In genomic region chrX:99657790-99658451, GRCm38 (mm10) we compare ENCODE assay signal across 8 mouse cellular contexts.
DNase-seq lines count a peak whose midpoint lies in the region; ATAC-seq and TF ChIP-seq lines count a peak whose summit lies in the region.

No protein-coding gene starts in this region.

- no peaks in the 10 kb centered on the region for H3K36me3 ChIP-seq in liver, embryonic 12.5 days
- no peaks in the 10 kb centered on the region for H3K36me3 ChIP-seq in liver, adult 2 months (ENCODE audit: control insufficient read depth, insufficient read depth, low read length)
- no peaks in the 10 kb centered on the region for H3K36me3 ChIP-seq in neural tube, embryonic 13.5 days
- H3K36me3 ChIP-seq in testis, adult 2 months (ENCODE audit: control insufficient read depth, insufficient read depth, low read length) = no peaks in the 10 kb centered on the region

- ATAC-seq in liver, embryonic 12.5 days = no peak
- peak; percentile 83 for ATAC-seq in neural tube, embryonic 13.5 days (ENCODE audit: low read depth)

- WGBS in liver, embryonic 12.5 days (ENCODE audit: insufficient replicate concordance) = 22% methylated on average over 8 of the region's 8 CpGs
- 13% methylated on average over 7 of the region's 8 CpGs for WGBS in liver, adult 2 months
- WGBS in neural tube, embryonic 13.5 days = 19% methylated on average over 8 of the region's 8 CpGs

- peak; percentile 59 for DNase-seq in liver
- DNase-seq in gastrocnemius, postnatal 25 days = peak; percentile 24
- peak; percentile 35 to 54 for DNase-seq in kidney, adult 8-10 months
- DNase-seq in liver, adult 2 months (ENCODE audit: extremely low read depth, low read depth, low spot score) = peak; percentile 11

- H3K27ac ChIP-seq in liver, embryonic 12.5 days = no peak overlapping the region
- H3K27ac ChIP-seq in cortical plate, adult 2 months (ENCODE audit: insufficient read depth, low read length) = no peak overlapping the region
- no peak overlapping the region for H3K27ac ChIP-seq in liver, adult 2 months (replicated peaks; ENCODE audit: insufficient read depth, low read depth, low read length)
- no peak overlapping the region for H3K27ac ChIP-seq in neural tube, embryonic 13.5 days (replicated peaks)
- no peak overlapping the region for H3K27ac ChIP-seq in testis, adult 2 months (ENCODE audit: control insufficient read depth, insufficient read depth, low read depth, low read length)

- no peak overlapping the region for H3K9ac ChIP-seq in liver, embryonic 12.5 days
- no peak overlapping the region for H3K9ac ChIP-seq in liver, adult 2 months (ENCODE audit: low read depth, low read length)
- no peak overlapping the region for H3K9ac ChIP-seq in neural tube, embryonic 13.5 days

- no peaks in the 10 kb centered on the region for H3K79me2 ChIP-seq in liver, adult 2 months (ENCODE audit: control insufficient read depth, insufficient read depth, low read length)

- H3K4me1 ChIP-seq in liver, embryonic 12.5 days = no peaks in the 10 kb centered on the region
- no peaks in the 10 kb centered on the region for H3K4me1 ChIP-seq in cortical plate, adult 2 months (ENCODE audit: control insufficient read depth, insufficient read depth, low read length)
- H3K4me1 ChIP-seq in liver, adult 2 months (ENCODE audit: control insufficient read depth, insufficient read depth, low read length) = no peaks in the 10 kb centered on the region
- no peaks in the 10 kb centered on the region for H3K4me1 ChIP-seq in neural tube, embryonic 13.5 days (replicated peaks)
- no peaks in the 10 kb centered on the region for H3K4me1 ChIP-seq in testis, adult 2 months (ENCODE audit: control insufficient read depth, insufficient read depth, low read length)

- no peak overlapping the region for H3K4me3 ChIP-seq in liver, embryonic 12.5 days
- no peak overlapping the region for H3K4me3 ChIP-seq in cortical plate, adult 2 months (ENCODE audit: insufficient read depth, low read length)
- no peak overlapping the region for H3K4me3 ChIP-seq in liver, adult 2 months (ENCODE audit: insufficient read depth, low read depth, low read length)
- H3K4me3 ChIP-seq in neural tube, embryonic 13.5 days = no peak overlapping the region
- no peak overlapping the region for H3K4me3 ChIP-seq in testis, adult 2 months (ENCODE audit: control insufficient read depth, low read depth, low read length)

- no peaks in the 10 kb centered on the region for H3K9me3 ChIP-seq in liver, embryonic 12.5 days (replicated peaks)
- H3K9me3 ChIP-seq in neural tube, embryonic 13.5 days = no peaks in the 10 kb centered on the region

- H3K4me2 ChIP-seq in liver, embryonic 12.5 days = no peak overlapping the region
- H3K4me2 ChIP-seq in neural tube, embryonic 13.5 days = no peak overlapping the region

- no peak for TF ChIP-seq POLR2A in cortical plate, adult 2 months (IDR thresholded peaks at IDR 0.05; ENCODE audit: extremely low read depth, insufficient read depth, low read length)
- TF ChIP-seq POLR2A in liver, adult 2 months (IDR thresholded peaks at IDR 0.05; ENCODE audit: extremely low read depth, insufficient read depth, low read length) = no peak
- no peak for TF ChIP-seq POLR2A in testis, adult 2 months (IDR thresholded peaks at IDR 0.05; ENCODE audit: control insufficient read depth, low read depth, low read length)

- peaks cover 71% of the 10 kb centered on the region for H3K27me3 ChIP-seq in liver, embryonic 12.5 days (replicated peaks)
- no peaks in the 10 kb centered on the region for H3K27me3 ChIP-seq in liver, adult 2 months (ENCODE audit: control insufficient read depth, insufficient read depth, low read length)
- H3K27me3 ChIP-seq in neural tube, embryonic 13.5 days = peaks cover 72% of the 10 kb centered on the region
- H3K27me3 ChIP-seq in testis, adult 2 months (ENCODE audit: control insufficient read depth, insufficient read depth, low read length) = no peaks in the 10 kb centered on the region

- peak; percentile 79 for TF ChIP-seq CTCF in cortical plate, adult 2 months (IDR thresholded peaks at IDR 0.05; ENCODE audit: extremely low read depth, insufficient read depth, low read length)
- peak; percentile 86 for TF ChIP-seq CTCF in liver, adult 2 months (IDR thresholded peaks at IDR 0.05; ENCODE audit: low read depth, low read length)
- peak; percentile 69; the same call in 1 of the 2 replicates for TF ChIP-seq CTCF in testis, adult 2 months (IDR thresholded peaks at IDR 0.05; ENCODE audit: control insufficient read depth, insufficient read depth, insufficient replicate concordance, low read depth, low read length)
